In the genomic region with DNA sequence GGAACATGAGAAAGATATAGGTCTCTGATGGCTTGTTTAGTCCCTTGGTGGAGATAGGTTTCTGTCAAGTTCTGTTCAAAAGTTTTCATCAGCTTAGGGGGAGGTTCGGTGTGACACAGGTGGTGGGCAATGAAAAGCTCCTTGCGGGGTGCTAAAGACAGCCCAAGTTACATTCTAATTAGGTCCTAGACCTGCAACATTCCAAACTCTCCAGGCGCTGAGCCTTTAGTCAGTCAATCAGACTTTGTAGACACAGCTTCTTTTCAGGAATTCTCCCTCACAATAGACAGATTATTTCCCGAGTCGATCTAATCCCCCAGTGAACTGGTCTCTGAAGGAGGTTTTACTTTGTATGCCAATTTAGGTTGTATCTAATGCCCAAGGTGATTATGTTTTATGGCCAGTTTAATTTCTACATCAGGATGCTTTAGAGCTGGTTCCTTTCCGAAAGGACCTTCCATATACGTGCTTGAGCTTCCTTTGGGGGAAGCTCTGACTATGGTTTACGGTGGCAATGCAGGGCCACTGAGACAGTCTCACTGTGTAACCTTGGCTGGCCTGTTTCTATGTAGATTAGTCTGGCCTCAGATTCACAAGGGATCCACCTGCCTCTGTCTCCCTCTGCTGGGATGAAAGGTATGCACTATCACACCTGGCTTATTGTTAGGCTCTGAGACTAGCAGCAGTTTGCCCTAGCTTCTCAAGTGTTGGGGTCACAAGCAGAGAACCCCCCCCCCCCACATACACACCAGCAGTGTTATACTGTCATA, we compare ENCODE assay signal across 12 mouse cellular contexts. TPM values are rescaled to one million over a fixed set of nuclear protein-coding genes. Genes with fewer than 3 reads are reported as not detected.
DNase-seq lines count a peak whose midpoint lies in the region; ATAC-seq and TF ChIP-seq lines count a peak whose summit lies in the region.
"Had no signal": no experiment of that assay in that cellular context is flagged by ENCODE, and none has a peak within 500 bp of the region (broad histone marks: within the 10 kb centered on the region; RNA-seq: fewer than 3 reads in every experiment).

No protein-coding gene starts in this region.

- H3K4me2 ChIP-seq in heart, embryonic 12.5 days: no peak overlapping the region
- H3K4me2 ChIP-seq in stomach, postnatal 0 days (replicated peaks; ENCODE audit: low read depth): no peak overlapping the region
- H3K4me2 ChIP-seq: embryonic facial prominence, embryonic 12.5 days; stomach, embryonic 15.5 days had no signal

- intact Hi-C loops in heart, adult 2 months (cut with DNase I): no loop called here
- intact Hi-C loops in left cerebral cortex, postnatal 36 days (cut with DNase I): no loop called here

- TF ChIP-seq EP300 in heart, adult 2 months (IDR thresholded peaks at IDR 0.05; ENCODE audit: insufficient read depth, low read depth, low read length): no peak
- TF ChIP-seq EP300 in stomach, postnatal 0 days (optimal IDR thresholded peaks at IDR 0.05): no peak

- TF ChIP-seq CTCF in heart, adult 2 months (IDR thresholded peaks at IDR 0.05): peak; percentile 52
- TF ChIP-seq CTCF in bone marrow, adult 2 months (IDR thresholded peaks at IDR 0.05; ENCODE audit: control insufficient read depth, insufficient read depth, low read length): peak; percentile 42; the same call in 1 of the 2 replicates
- peak; percentile 77 for TF ChIP-seq CTCF in stomach, postnatal 0 days (IDR thresholded peaks at IDR 0.05; ENCODE audit: low read depth)

- no peaks in the 10 kb centered on the region for H3K27me3 ChIP-seq in heart, adult 2 months (ENCODE audit: control insufficient read depth, insufficient read depth, low read length)
- no peaks in the 10 kb centered on the region for H3K27me3 ChIP-seq in heart, embryonic 12.5 days (replicated peaks)
- H3K27me3 ChIP-seq in stomach, postnatal 0 days (ENCODE audit: control insufficient read depth, insufficient read depth, low read length): no peaks in the 10 kb centered on the region
- H3K27me3 ChIP-seq: embryonic facial prominence, embryonic 12.5 days; stomach, embryonic 15.5 days had no signal

- no peaks in the 10 kb centered on the region for H3K36me3 ChIP-seq in heart, adult 2 months (ENCODE audit: control insufficient read depth, insufficient read depth, low read length)
- H3K36me3 ChIP-seq in heart, embryonic 12.5 days: no peaks in the 10 kb centered on the region
- H3K36me3 ChIP-seq in stomach, postnatal 0 days (ENCODE audit: control insufficient read depth, insufficient read depth, low read length): no peaks in the 10 kb centered on the region
- H3K36me3 ChIP-seq: embryonic facial prominence, embryonic 12.5 days; stomach, embryonic 15.5 days had no signal

- TF ChIP-seq POLR2A in heart, adult 2 months (IDR thresholded peaks at IDR 0.05; ENCODE audit: insufficient read depth, low read depth, low read length): no peak
- no peak for TF ChIP-seq POLR2A in bone marrow, adult 2 months (IDR thresholded peaks at IDR 0.05; ENCODE audit: borderline replicate concordance, control insufficient read depth, low read depth, low read length)

- H3K4me3 ChIP-seq in heart, adult 2 months: no peak overlapping the region
- H3K4me3 ChIP-seq in heart, embryonic 12.5 days: no peak overlapping the region
- H3K4me3 ChIP-seq in bone marrow, adult 2 months (replicated peaks; ENCODE audit: control insufficient read depth, low read depth, low read length): no peak overlapping the region
- H3K4me3 ChIP-seq in stomach, postnatal 0 days (ENCODE audit: low read depth, low read length): no peak overlapping the region
- H3K4me3 ChIP-seq: embryonic facial prominence, embryonic 12.5 days; stomach, embryonic 15.5 days had no signal

- no peak for DNase-seq in heart, adult 2 months
- peak; percentile 9 for DNase-seq in ovary, postnatal 14 days (ENCODE audit: low spot score)
- DNase-seq in ovary, adult 18-20 months (ENCODE audit: low spot score): no peak
- DNase-seq in stomach, postnatal 0 days (ENCODE audit: low spot score): peak; percentile 43
- DNase-seq in left cerebral cortex, postnatal 36 days (ENCODE audit: low spot score in 2 of 2): no peak
- DNase-seq in layer of hippocampus, postnatal 36 days: no peak

- H3K27ac ChIP-seq in heart, adult 2 months: no peak overlapping the region
- no peak overlapping the region for H3K27ac ChIP-seq in heart, embryonic 12.5 days (ENCODE audit: poor library complexity, severe bottlenecking)
- no peak overlapping the region for H3K27ac ChIP-seq in bone marrow, adult 2 months (ENCODE audit: control insufficient read depth, insufficient read depth, low read depth, low read length, poor library complexity)
- no peak overlapping the region for H3K27ac ChIP-seq in stomach, postnatal 0 days (replicated peaks)
- H3K27ac ChIP-seq: embryonic facial prominence, embryonic 12.5 days; stomach, embryonic 15.5 days had no signal

- no peak for ATAC-seq in heart, embryonic 12.5 days (ENCODE audit: insufficient number of reproducible peaks, low FRiP score)
- no peak for ATAC-seq in stomach, postnatal 0 days (ENCODE audit: low FRiP score, low TSS enrichment)

- H3K79me2 ChIP-seq in heart, adult 2 months (replicated peaks; ENCODE audit: control insufficient read depth, insufficient read depth, low read length): no peaks in the 10 kb centered on the region

- no peaks in the 10 kb centered on the region for H3K4me1 ChIP-seq in heart, adult 2 months (ENCODE audit: control insufficient read depth, insufficient read depth, low read length)
- no peaks in the 10 kb centered on the region for H3K4me1 ChIP-seq in heart, embryonic 12.5 days (replicated peaks)
- no peaks in the 10 kb centered on the region for H3K4me1 ChIP-seq in bone marrow, adult 2 months (ENCODE audit: control insufficient read depth, insufficient read depth, low read length)
- H3K4me1 ChIP-seq in stomach, postnatal 0 days (replicated peaks; ENCODE audit: control insufficient read depth, insufficient read depth): no peaks in the 10 kb centered on the region
- H3K4me1 ChIP-seq: embryonic facial prominence, embryonic 12.5 days; stomach, embryonic 15.5 days had no signal

- no peak overlapping the region for H3K9ac ChIP-seq in heart, adult 2 months (ENCODE audit: low read depth, low read length)
- H3K9ac ChIP-seq in heart, embryonic 12.5 days: no peak overlapping the region
- H3K9ac ChIP-seq in stomach, postnatal 0 days (ENCODE audit: low read length): no peak overlapping the region
- H3K9ac ChIP-seq: embryonic facial prominence, embryonic 12.5 days; stomach, embryonic 15.5 days had no signal

- 0 out of 2 replicates have a peak, but pooled peaks cover 3% of the 10 kb centered on the region for H3K9me3 ChIP-seq in heart, embryonic 12.5 days (replicated peaks)
- no peaks in the 10 kb centered on the region for H3K9me3 ChIP-seq in stomach, postnatal 0 days (ENCODE audit: control insufficient read depth, low read length)
- H3K9me3 ChIP-seq: embryonic facial prominence, embryonic 12.5 days; stomach, embryonic 15.5 days had no signal

- 42% methylated on average over 8 of the region's 8 CpGs for WGBS in heart, adult 2 months
- WGBS in heart, embryonic 12.5 days: 24% methylated on average over 8 of the region's 8 CpGs
- 73% methylated on average over 8 of the region's 8 CpGs for WGBS in bone marrow, adult 2 months
- WGBS in stomach, postnatal 0 days: 23% methylated on average over 8 of the region's 8 CpGs

RNA-seq across cellular contexts. Expression of gene Smim14, which starts 11.1 kb away (rescaled TPM):
- total RNA-seq in heart, adult 2 months (2021): 10 to 100 TPM; 97.1 to 97.3 TPM
- polyA plus RNA-seq in heart, adult 2 months (2012; rRNA removed): 94.2 and 133 TPM in 2 replicates
- polyA plus RNA-seq in heart, embryonic 12.5 days (2016; fragmentation: Nextera tagmentation; extraction: Ambion mirVana): 124 and 138 TPM in 2 replicates
- polyA plus RNA-seq in bone marrow, adult 2 months (2011; ENCODE audit: insufficient read depth, insufficient read length, low replicate concordance, missing spikeins): 58.2 and 62.7 TPM in 2 replicates
- polyA plus RNA-seq in stomach, postnatal 0 days (2015; fragmentation: Nextera tagmentation; extraction: Ambion mirVana): 355 and 360 TPM in 2 replicates
- total RNA-seq in left cerebral cortex, postnatal 36 days (2021): 100 to 1,000 TPM; 166 to 170 TPM
- 100 to 1,000 TPM; 162 to 169 TPM for total RNA-seq in layer of hippocampus, postnatal 36 days (2021)

RNA-seq across cellular contexts. Expression of gene Ube2k, which starts 11.2 kb away (rescaled TPM):
- total RNA-seq in heart, adult 2 months (2021): 10 to 100 TPM; 57.3 to 70.3 TPM
- 21.4 and 34.5 TPM in 2 replicates for polyA plus RNA-seq in heart, adult 2 months (2012; rRNA removed)
- polyA plus RNA-seq in heart, embryonic 12.5 days (2016; fragmentation: Nextera tagmentation; extraction: Ambion mirVana): 142 and 152 TPM in 2 replicates
- 81.6 and 126 TPM in 2 replicates for polyA plus RNA-seq in bone marrow, adult 2 months (2011; ENCODE audit: insufficient read depth, insufficient read length, low replicate concordance, missing spikeins)
- 130 and 136 TPM in 2 replicates for polyA plus RNA-seq in stomach, postnatal 0 days (2015; fragmentation: Nextera tagmentation; extraction: Ambion mirVana)
- total RNA-seq in left cerebral cortex, postnatal 36 days (2021): 100 to 1,000 TPM; 130 to 133 TPM
- 100 to 1,000 TPM; 131 to 135 TPM for total RNA-seq in layer of hippocampus, postnatal 36 days (2021)

RNA-seq across cellular contexts. Expression of gene Gm43552, which starts 33.2 kb away (rescaled TPM):
- not detected for total RNA-seq in heart, adult 2 months (2021)
- polyA plus RNA-seq in heart, adult 2 months (2012; rRNA removed): not detected in 2 replicates
- not detected in 2 replicates for polyA plus RNA-seq in heart, embryonic 12.5 days (2016; fragmentation: Nextera tagmentation; extraction: Ambion mirVana)
- polyA plus RNA-seq in bone marrow, adult 2 months (2011; ENCODE audit: insufficient read depth, insufficient read length, low replicate concordance, missing spikeins): not detected in 2 replicates
- not detected in 2 replicates for polyA plus RNA-seq in stomach, postnatal 0 days (2015; fragmentation: Nextera tagmentation; extraction: Ambion mirVana)
- not detected for total RNA-seq in left cerebral cortex, postnatal 36 days (2021)
- 1 to 10 TPM; 4.5 to 7.7 TPM for total RNA-seq in layer of hippocampus, postnatal 36 days (2021)
- polyA plus RNA-seq: embryonic facial prominence, embryonic 12.5 days; heart, embryonic 14.5 days; limb, embryonic 11.5 days had no signal

Comparison
In these comparisons a context has a peak if more than half of its experiments do, and no peak if none do; other contexts are left out.
1. DNase-seq: peak in ovary, postnatal 14 days (single experiment) and stomach, postnatal 0 days (single experiment); none in heart, adult 2 months (0 of 2), ovary, adult 18-20 months (single experiment), left cerebral cortex, postnatal 36 days (0 of 2) and layer of hippocampus, postnatal 36 days (0 of 2).
2. Peak in every context shown above with its lines, with median percentiles within 50 percentile points of each other: CTCF ChIP-seq.